Mouse (Mus musculus) stomach, embryonic 14.5 days (tissue): ENCODE measurements at regions not wholly inside any gene's neighbourhood (a gene's known extent, or its start where the extent isn't known, plus 50 kb on each side); places are given as distances from the start of the nearest gene placed in this dataset.

ENCODE experiments used
- ATAC-seq: fragments of 200-750 bp; cut with Nextera tagmentation; 2 replicates; pipeline ENCODE4 v1.8.0; 2017; ENCODE audit warnings: low read depth, moderate TSS enrichment; ENCODE audit not compliant: insufficient number of reproducible peaks, insufficient read depth, low FRiP score
- H3K27ac ChIP-seq: fragments of 300-500 bp; sonication (generic); 2 replicates; pipeline ENCODE4 v1.5.1; 2014; ENCODE audit warnings: mild to moderate bottlenecking, low read length, moderate library complexity, mixed read lengths
- H3K27me3 ChIP-seq: fragments of 300-500 bp; sonication (generic); 2 replicates; pipeline ENCODE4 v1.6.1; 2014; ENCODE audit warnings: low read length, control low read depth, mixed read lengths; ENCODE audit not compliant: control insufficient read depth, insufficient read depth
- H3K36me3 ChIP-seq: fragments of 300-500 bp; sonication (generic); 2 replicates; pipeline ENCODE4 v1.6.1; 2014; ENCODE audit warnings: mild to moderate bottlenecking, control low read depth, low read length, moderate library complexity, mixed read lengths; ENCODE audit not compliant: control insufficient read depth, insufficient read depth
- H3K4me1 ChIP-seq: fragments of 300-500 bp; sonication (generic); 2 replicates; pipeline ENCODE4 v1.6.1; 2014; ENCODE audit warnings: low read length, control low read depth, mixed read lengths; ENCODE audit not compliant: control insufficient read depth, insufficient read depth
- H3K4me2 ChIP-seq: fragments of 300-500 bp; sonication (generic); replicated peaks from 2 replicates; pipeline ENCODE4 v1.6.1; 2014; ENCODE audit warnings: low read depth, low read length, control low read depth
- H3K4me3 ChIP-seq: fragments of 300-500 bp; sonication (generic); 2 replicates; pipeline ENCODE4 v1.5.1; 2014; ENCODE audit warnings: low read depth, low read length, control low read depth
- H3K9ac ChIP-seq: fragments of 300-500 bp; sonication (generic); replicated peaks from 2 replicates; pipeline ENCODE4 v1.6.1; 2014; ENCODE audit warnings: low read depth, mild to moderate bottlenecking, control low read depth, low read length, moderate library complexity, mixed read lengths
- H3K9me3 ChIP-seq: fragments of 300-500 bp; sonication (generic); 2 replicates; pipeline ENCODE4 v1.6.1; 2016; ENCODE audit warnings: low read depth, low read length, control low read depth; ENCODE audit not compliant: control insufficient read depth
- WGBS: fragments of 180-500 bp; shearing (Covaris S2); extraction: QIAGEN DNeasy Blood & Tissue Kit; methylation state at CpG from one replicate; pipeline ENCODE4 v1.1.7; 2014; 5-methylcytosine and 5-hydroxymethylcytosine counted together

- ATAC-seq, result no peak
- Histone ChIP-seq H3K9ac (no peak overlapping the region), H3K27ac (no peak overlapping the region), H3K36me3 (no peaks in the 10 kb centered on the region), H3K27me3 (no peaks in the 10 kb centered on the region), H3K4me1 (no peaks in the 10 kb centered on the region), H3K4me2 (no peak overlapping the region), H3K4me3 (no peak overlapping the region), H3K9me3 (no peaks in the 10 kb centered on the region)
- WGBS, result 51% methylated on average over 3 of the region's 3 CpGs
These were observed 107.5 kb upstream of the Lrrn1 start for GRCm38 (mm10) chr6:107422091-107422490.

GRCm38 (mm10) chr6:107426529-107426928 lies 103.0 kb upstream of the Lrrn1 start:
- Histone ChIP-seq H3K4me1 (no peaks in the 10 kb centered on the region), H3K4me3 (no peak overlapping the region), H3K9ac (no peak overlapping the region), H3K9me3 (no peaks in the 10 kb centered on the region), H3K27me3 (no peaks in the 10 kb centered on the region), H3K27ac (no peak overlapping the region), H3K36me3 (no peaks in the 10 kb centered on the region), H3K4me2 (no peak overlapping the region)
- no peak for ATAC-seq
- 89% methylated on average over 3 of the region's 3 CpGs for WGBS

- no peak for ATAC-seq
- WGBS, result 74% methylated on average over 4 of the region's 4 CpGs
These were observed 98.5 kb upstream of the Lrrn1 start for GRCm38 (mm10) chr6:107431033-107431432.

GRCm38 (mm10) chr6:107442058-107442457 lies 87.5 kb upstream of the Lrrn1 start:
- no peak overlapping the region for H3K4me3 ChIP-seq
- H3K4me1 ChIP-seq, result no peaks in the 10 kb centered on the region
- H3K9me3 ChIP-seq, result no peaks in the 10 kb centered on the region
- ATAC-seq, result no peak
- H3K36me3 ChIP-seq, result no peaks in the 10 kb centered on the region
- WGBS, result 76% methylated on average over 1 of the region's 1 CpGs
- H3K27ac ChIP-seq, result no peak overlapping the region
- H3K27me3 ChIP-seq, result no peaks in the 10 kb centered on the region
- no peak overlapping the region for H3K4me2 ChIP-seq
- no peak overlapping the region for H3K9ac ChIP-seq

More at GRCm38 (mm10) chr6:107431033-107431432, 98.5 kb upstream of the Lrrn1 start:
- Histone ChIP-seq H3K9me3 (no peaks in the 10 kb centered on the region), H3K9ac (no peak overlapping the region), H3K36me3 (no peaks in the 10 kb centered on the region), H3K4me1 (no peaks in the 10 kb centered on the region), H3K4me3 (no peak overlapping the region), H3K27ac (no peak overlapping the region), H3K4me2 (no peak overlapping the region), H3K27me3 (no peaks in the 10 kb centered on the region)

- Histone ChIP-seq H3K9ac (no peak overlapping the region), H3K27ac (no peak overlapping the region), H3K36me3 (no peaks in the 10 kb centered on the region), H3K4me1 (no peaks in the 10 kb centered on the region), H3K4me3 (no peak overlapping the region), H3K27me3 (no peaks in the 10 kb centered on the region), H3K9me3 (no peaks in the 10 kb centered on the region), H3K4me2 (no peak overlapping the region)
- ATAC-seq, result no peak
- WGBS, result 90% methylated on average over 3 of the region's 3 CpGs
These were observed 85.2 kb upstream of the Lrrn1 start for GRCm38 (mm10) chr6:107444336-107444735.

GRCm38 (mm10) chr6:107459220-107459619 lies 70.3 kb upstream of the Lrrn1 start:
- Histone ChIP-seq H3K27ac (no peak overlapping the region), H3K27me3 (no peaks in the 10 kb centered on the region), H3K9ac (no peak overlapping the region), H3K4me1 (no peaks in the 10 kb centered on the region), H3K4me3 (no peak overlapping the region), H3K9me3 (no peaks in the 10 kb centered on the region), H3K4me2 (no peak overlapping the region), H3K36me3 (no peaks in the 10 kb centered on the region)
- 79% methylated on average over 1 of the region's 1 CpGs for WGBS
- no peak for ATAC-seq

- WGBS, result 41% methylated on average over 2 of the region's 2 CpGs
- Histone ChIP-seq H3K9me3 (no peaks in the 10 kb centered on the region), H3K4me3 (no peak overlapping the region), H3K27ac (no peak overlapping the region), H3K36me3 (no peaks in the 10 kb centered on the region), H3K4me2 (no peak overlapping the region), H3K9ac (no peak overlapping the region), H3K4me1 (no peaks in the 10 kb centered on the region), H3K27me3 (no peaks in the 10 kb centered on the region)
- ATAC-seq, result no peak
These were observed 67.1 kb upstream of the Lrrn1 start for GRCm38 (mm10) chr6:107462440-107462839.

- Histone ChIP-seq H3K4me3 (no peak overlapping the region), H3K4me2 (no peak overlapping the region), H3K9me3 (no peaks in the 10 kb centered on the region), H3K9ac (no peak overlapping the region), H3K27ac (no peak overlapping the region), H3K27me3 (no peaks in the 10 kb centered on the region), H3K36me3 (no peaks in the 10 kb centered on the region), H3K4me1 (no peaks in the 10 kb centered on the region)
- 54% methylated on average over 2 of the region's 2 CpGs for WGBS
- no peak for ATAC-seq
These were observed 56.2 kb upstream of the Lrrn1 start for GRCm38 (mm10) chr6:107473395-107473794.

GRCm38 (mm10) chr6:107474125-107474524 lies 55.4 kb upstream of the Lrrn1 start:
- no peak overlapping the region for H3K4me3 ChIP-seq
- no peak overlapping the region for H3K4me2 ChIP-seq
- no peaks in the 10 kb centered on the region for H3K4me1 ChIP-seq
- WGBS, result 62% methylated on average over 4 of the region's 4 CpGs
- no peaks in the 10 kb centered on the region for H3K36me3 ChIP-seq
- no peak for ATAC-seq
- no peak overlapping the region for H3K9ac ChIP-seq
- H3K9me3 ChIP-seq, result no peaks in the 10 kb centered on the region
- H3K27ac ChIP-seq, result no peak overlapping the region
- H3K27me3 ChIP-seq, result no peaks in the 10 kb centered on the region
